Mouse (Mus musculus) embryonic facial prominence, embryonic 10.5 days (tissue): ENCODE measurements around the gene Slc25a42. TPM values are rescaled to one million over a fixed set of nuclear protein-coding genes. Genes with fewer than 3 reads are reported as not detected.
A peak's percentile ranks its signal among the peaks of the same experiment; 100 is the strongest.

Experiments used
- DNase-seq: peaks from one replicate; pipeline ENCODE4 v3.0.0-alpha.2; 2017; ENCODE audit warnings: low spot score
- H3K27ac ChIP-seq: fragments of 300-500 bp; sonication (generic); replicated peaks from 2 replicates; pipeline ENCODE4 v1.5.1; 2016; ENCODE audit warnings: mild to moderate bottlenecking
- H3K27me3 ChIP-seq: fragments of 300-500 bp; sonication (generic); replicated peaks from 2 replicates; pipeline ENCODE4 v1.6.1; 2016; ENCODE audit warnings: low read depth, mild to moderate bottlenecking; ENCODE audit not compliant: poor library complexity, severe bottlenecking
- H3K36me3 ChIP-seq: fragments of 300-500 bp; sonication (generic); replicated peaks from 2 replicates; pipeline ENCODE4 v1.6.1; 2016; ENCODE audit warnings: mild to moderate bottlenecking, moderate library complexity
- H3K4me1 ChIP-seq: fragments of 300-500 bp; sonication (generic); 2 replicates; pipeline ENCODE4 v1.6.1; 2016
- H3K4me3 ChIP-seq: fragments of 300-500 bp; sonication (generic); 2 replicates; pipeline ENCODE4 v1.5.1; 2016; ENCODE audit warnings: mild to moderate bottlenecking, moderate library complexity
- H3K9me3 ChIP-seq: fragments of 300-500 bp; sonication (generic); 2 replicates; pipeline ENCODE4 v1.6.1; 2016; ENCODE audit warnings: mild to moderate bottlenecking
- WGBS: fragments of 180-500 bp; shearing (Covaris S2); methylation state at CpG from one replicate; pipeline ENCODE4 v1.1.7; 2016; 5-methylcytosine and 5-hydroxymethylcytosine counted together
- polyA plus RNA-seq: library from polyadenylated mRNA; unstranded; fragments of >200 nt; fragmentation: Nextera tagmentation; extraction: Ambion mirVana; gene quantifications from 2 replicates; pipeline ENCODE4 v1.2.1, GENCODE M21; 2016

The Slc25a42 gene
- polyA plus RNA-seq, 1 experiment from 2014 or later = 2.6 TPM

DNA sequence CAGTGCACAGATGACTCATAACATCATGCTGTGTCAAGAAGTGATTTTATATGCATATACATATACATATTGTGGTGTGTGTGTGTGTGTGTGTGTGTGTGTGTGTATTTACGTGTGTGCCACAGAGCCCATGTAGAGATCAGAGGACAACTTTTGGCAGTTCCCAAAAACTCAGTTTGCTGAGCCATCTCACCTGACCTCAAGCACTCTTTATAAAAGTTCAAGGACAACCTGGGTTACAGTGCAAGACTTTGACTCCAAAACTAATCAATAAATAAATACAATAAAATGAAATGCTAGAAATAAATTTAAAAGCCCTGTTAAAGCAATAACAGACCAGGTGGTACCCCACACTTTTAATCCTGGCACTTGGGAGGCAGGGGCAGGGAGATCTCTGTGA lies 830 bp downstream of the Slc25a42 start:
- H3K27me3 ChIP-seq = peaks cover 21% of the 10 kb centered on the region
- H3K4me3 ChIP-seq = peak overlapping the region; percentile 73
- peaks cover 30% of the 10 kb centered on the region for H3K4me1 ChIP-seq
- WGBS = 82% methylated on average over 1 of the region's 1 CpGs
- H3K27ac ChIP-seq = no peak overlapping the region
- H3K9me3 ChIP-seq = no peaks in the 10 kb centered on the region
- no peaks in the 10 kb centered on the region for H3K36me3 ChIP-seq
- DNase-seq = no peak

DNA sequence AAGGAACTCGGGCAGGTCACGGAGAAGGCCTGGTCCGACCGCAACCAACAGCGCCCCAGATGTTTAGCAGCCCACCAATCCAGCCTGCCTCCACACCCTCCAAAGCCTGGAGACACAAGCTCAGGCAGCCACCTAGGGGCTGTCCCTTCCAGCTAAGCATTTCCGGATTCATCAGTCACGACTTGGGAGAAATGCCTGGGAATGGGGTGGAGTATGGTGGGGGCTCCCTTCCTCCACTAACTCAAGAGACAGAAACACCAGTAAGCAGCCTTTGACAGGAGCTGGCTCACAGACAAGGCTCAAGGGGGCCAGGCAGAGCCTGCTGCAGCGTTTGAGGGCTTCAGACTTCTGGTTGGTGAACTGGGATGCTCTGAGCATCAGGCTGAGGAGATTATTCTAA lies 1.6 kb downstream of the Slc25a42 start:
- Histone ChIP-seq H3K4me3 (peak overlapping the region; percentile 16; the same call in 1 of the 2 replicates), H3K36me3 (no peaks in the 10 kb centered on the region), H3K27ac (no peak overlapping the region), H3K9me3 (no peaks in the 10 kb centered on the region), H3K4me1 (peaks cover 30% of the 10 kb centered on the region), H3K27me3 (peaks cover 21% of the 10 kb centered on the region)
- WGBS = 26% methylated on average over 8 of the region's 8 CpGs
- DNase-seq = no peak

DNA sequence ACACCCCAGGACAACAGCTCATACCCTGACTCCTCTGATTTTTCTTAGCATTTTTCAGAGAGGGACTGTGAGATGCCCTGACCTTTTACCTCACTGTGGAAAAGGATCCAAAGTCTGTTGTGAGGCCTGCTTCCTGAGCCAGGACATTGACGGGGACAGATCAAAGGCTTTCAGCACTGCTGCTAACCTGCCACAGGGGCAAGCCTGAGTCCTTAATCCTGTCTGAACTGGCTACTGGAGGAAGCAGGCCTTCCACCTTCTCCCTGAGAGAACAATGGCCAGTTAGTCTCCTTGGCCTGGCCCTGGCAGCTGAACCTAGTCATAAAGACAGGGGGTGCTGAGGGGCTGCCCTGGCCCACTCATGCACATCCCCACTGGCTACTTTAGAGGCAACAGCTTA lies 4.0 kb downstream of the Slc25a42 start:
- H3K4me3 ChIP-seq = no peak overlapping the region
- WGBS = 31% methylated on average over 1 of the region's 1 CpGs
- no peak for DNase-seq
- H3K27me3 ChIP-seq = peaks cover 21% of the 10 kb centered on the region
- no peaks in the 10 kb centered on the region for H3K9me3 ChIP-seq
- peaks cover 27% of the 10 kb centered on the region for H3K4me1 ChIP-seq
- H3K36me3 ChIP-seq = no peaks in the 10 kb centered on the region
- H3K27ac ChIP-seq = 0 out of 2 replicates have a peak overlapping the region, but pooled peaks have one; percentile 24

DNA sequence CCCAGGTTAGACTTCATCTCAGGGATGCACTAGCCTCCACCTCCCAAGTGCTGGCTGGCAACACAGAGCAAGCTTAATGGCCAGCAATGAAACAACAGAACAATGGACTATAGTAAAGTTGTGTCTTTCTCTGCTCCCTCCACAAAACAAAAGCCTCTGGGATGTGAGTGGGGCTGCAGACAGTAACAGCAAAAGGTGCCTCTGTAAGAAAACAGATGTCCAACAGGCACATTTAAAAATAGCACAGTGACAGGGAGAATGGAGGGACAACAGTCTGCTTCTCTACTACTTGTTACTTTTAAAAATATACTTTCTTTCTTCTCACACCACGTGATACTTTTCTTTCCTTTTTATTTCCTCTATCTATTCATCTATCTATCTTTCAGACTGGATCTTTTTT lies 7.3 kb downstream of the Slc25a42 start:
- Histone ChIP-seq H3K9me3 (no peaks in the 10 kb centered on the region), H3K27me3 (peaks cover 1% of the 10 kb centered on the region), H3K4me1 (peaks cover 7% of the 10 kb centered on the region; the same call in 1 of the 2 replicates), H3K27ac (no peak overlapping the region), H3K36me3 (no peaks in the 10 kb centered on the region), H3K4me3 (no peak overlapping the region)
- 73% methylated on average over 1 of the region's 1 CpGs for WGBS
- no peak for DNase-seq

DNA sequence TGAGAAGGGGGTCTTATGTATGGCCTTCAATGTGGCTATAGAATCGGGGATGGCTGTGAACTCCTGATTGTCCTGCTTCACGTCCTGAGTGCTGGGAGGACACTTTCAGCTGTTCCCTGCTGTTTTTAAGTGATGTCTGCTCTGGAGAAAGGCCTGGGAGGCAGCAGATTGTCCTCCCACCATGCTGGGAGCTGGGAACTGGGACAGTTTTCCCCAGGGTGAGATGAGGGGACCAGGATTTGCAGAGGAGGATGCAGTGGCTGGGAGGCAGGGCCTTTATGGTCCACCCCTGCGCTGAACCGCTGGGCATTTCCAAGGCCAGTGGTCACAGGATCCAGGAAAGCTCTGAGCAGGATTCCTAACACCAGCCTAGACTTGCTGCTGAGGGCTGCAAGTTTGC lies 9.0 kb downstream of the Slc25a42 start:
- Histone ChIP-seq H3K27ac (no peak overlapping the region), H3K4me3 (no peak overlapping the region), H3K36me3 (no peaks in the 10 kb centered on the region), H3K4me1 (peaks cover 3% of the 10 kb centered on the region; the same call in 1 of the 2 replicates), H3K9me3 (no peaks in the 10 kb centered on the region), H3K27me3 (no peaks in the 10 kb centered on the region)
- DNase-seq = no peak
- WGBS = 70% methylated on average over 4 of the region's 4 CpGs

DNA sequence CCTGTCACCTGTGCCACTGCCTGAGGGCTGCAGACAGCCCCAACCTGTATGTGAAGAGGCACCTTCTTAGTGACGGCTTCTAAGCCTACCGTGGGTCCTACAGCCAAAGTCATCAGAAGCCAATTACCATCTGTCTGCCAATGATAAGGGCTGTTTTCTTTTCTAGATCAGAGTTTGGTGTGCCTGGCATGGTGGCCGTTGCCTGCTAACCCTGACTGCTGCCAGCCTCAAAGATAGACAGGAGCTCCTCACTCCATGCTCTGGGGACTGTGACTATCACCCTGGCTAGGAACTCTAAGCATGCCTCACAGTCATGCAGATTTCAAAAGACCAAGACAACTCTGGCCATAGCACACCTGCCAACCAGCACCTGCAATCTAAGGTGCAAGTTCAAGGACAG lies 10.7 kb downstream of the Slc25a42 start:
- 85% methylated on average over 3 of the region's 3 CpGs for WGBS
- no peaks in the 10 kb centered on the region for H3K36me3 ChIP-seq
- no peak overlapping the region for H3K27ac ChIP-seq
- DNase-seq = no peak
- H3K9me3 ChIP-seq = no peaks in the 10 kb centered on the region
- no peaks in the 10 kb centered on the region for H3K27me3 ChIP-seq
- no peak overlapping the region for H3K4me3 ChIP-seq
- peaks cover 4% of the 10 kb centered on the region; the same call in 1 of the 2 replicates for H3K4me1 ChIP-seq

DNA sequence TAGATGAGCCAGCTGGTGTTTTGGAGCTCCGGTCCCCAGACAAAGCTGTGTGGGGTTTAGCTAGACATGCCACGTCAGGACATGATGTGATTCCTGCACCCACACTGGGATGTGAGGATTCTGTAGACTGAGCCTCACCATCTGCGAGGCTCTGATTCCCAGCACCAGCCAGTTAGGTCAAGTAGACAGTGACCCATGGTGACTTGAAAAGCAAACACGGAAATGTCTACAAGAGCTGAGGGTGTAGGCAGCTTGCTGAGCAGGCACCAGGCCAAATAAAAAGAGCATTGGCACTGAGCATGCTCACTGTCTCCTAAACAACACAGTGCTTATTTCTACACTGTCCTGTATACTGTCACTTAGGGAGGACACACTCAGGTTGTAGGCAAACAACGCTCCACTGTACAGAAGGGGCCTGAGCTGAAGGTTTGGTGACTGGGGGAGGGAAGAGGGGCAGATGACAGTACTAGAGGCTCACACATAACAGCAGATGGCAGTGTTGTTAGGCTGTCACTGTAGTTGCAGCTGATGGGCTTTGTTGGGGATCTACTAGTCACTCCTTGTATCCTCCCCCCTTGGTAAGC lies 11.9 kb downstream of the Slc25a42 start:
- no peaks in the 10 kb centered on the region for H3K36me3 ChIP-seq
- H3K4me3 ChIP-seq = no peak overlapping the region
- no peaks in the 10 kb centered on the region for H3K27me3 ChIP-seq
- no peaks in the 10 kb centered on the region for H3K9me3 ChIP-seq
- 80% methylated on average over 5 of the region's 5 CpGs for WGBS
- no peak for DNase-seq
- H3K27ac ChIP-seq = no peak overlapping the region
- peaks cover 4% of the 10 kb centered on the region; the same call in 1 of the 2 replicates for H3K4me1 ChIP-seq

DNA sequence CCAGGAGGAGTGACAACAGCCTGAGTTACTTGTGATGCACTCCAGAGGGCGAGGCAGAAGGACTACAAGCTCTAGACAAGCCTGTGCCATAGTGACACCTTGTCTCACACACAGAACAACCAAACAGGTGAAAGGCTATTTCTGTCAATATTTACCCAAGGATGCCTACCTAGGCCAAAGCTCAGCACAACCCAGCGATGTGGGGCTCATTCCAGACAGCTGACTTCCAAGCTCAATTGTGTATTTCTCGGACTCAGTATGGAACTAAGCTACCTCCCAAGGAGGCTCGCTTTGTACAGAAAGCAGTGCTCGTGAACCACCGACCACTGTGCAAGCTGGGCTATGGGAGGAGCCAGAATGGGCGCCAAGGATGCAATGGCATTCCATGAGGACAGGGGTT lies 14.5 kb downstream of the Slc25a42 start:
- Histone ChIP-seq H3K36me3 (no peaks in the 10 kb centered on the region), H3K4me3 (no peak overlapping the region)
- WGBS = 62% methylated on average over 7 of the region's 7 CpGs

DNA sequence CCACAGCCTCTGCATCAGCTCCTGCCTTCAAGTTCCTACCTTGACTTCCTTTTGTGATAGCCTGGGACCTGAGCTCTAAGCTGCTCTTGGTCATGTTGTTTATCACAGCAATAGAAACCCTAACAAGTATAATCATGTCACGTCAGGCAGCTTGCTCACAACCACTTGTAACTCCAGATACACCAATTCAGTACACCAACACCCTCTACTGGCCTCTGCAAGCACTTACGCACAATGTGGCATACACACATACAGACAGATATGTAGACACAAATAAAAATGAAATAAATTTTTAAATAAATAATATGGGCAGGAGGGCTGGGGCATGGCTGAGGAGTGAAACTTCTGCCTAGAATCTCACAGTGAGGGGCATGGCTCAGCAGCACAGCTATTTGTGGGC lies 16.3 kb downstream of the Slc25a42 start:
- Histone ChIP-seq H3K27ac (no peak overlapping the region), H3K27me3 (no peaks in the 10 kb centered on the region), H3K36me3 (no peaks in the 10 kb centered on the region), H3K4me1 (peaks cover 27% of the 10 kb centered on the region), H3K4me3 (no peak overlapping the region), H3K9me3 (no peaks in the 10 kb centered on the region)
- WGBS = 73% methylated on average over 2 of the region's 2 CpGs
- DNase-seq = no peak

More for the DNA sequence above, 14.5 kb downstream of the Slc25a42 start:
- H3K27me3 ChIP-seq = no peaks in the 10 kb centered on the region
- H3K27ac ChIP-seq = no peak overlapping the region
- DNase-seq = no peak
- H3K4me1 ChIP-seq = peaks cover 14% of the 10 kb centered on the region
- no peaks in the 10 kb centered on the region for H3K9me3 ChIP-seq

DNA sequence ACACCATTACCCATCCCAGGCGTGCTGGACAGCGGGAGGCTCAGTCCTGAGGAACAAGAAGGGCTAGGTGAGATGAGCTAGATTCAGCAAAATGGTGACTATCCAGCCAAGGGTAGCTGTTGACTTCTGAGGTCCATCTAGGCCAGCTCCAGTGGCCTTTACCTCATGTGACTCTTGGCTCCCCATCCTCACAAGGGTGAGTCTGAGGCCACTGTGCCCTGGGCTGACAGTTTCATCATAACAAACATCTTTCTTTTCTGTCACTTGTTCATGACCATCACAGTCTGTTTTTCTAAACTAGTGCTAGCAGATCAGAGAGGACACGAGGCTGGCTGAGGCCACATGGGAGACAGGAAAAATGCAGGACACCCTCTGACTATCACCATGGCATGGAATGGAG lies 17.9 kb downstream of the Slc25a42 start:
- Histone ChIP-seq H3K27me3 (no peaks in the 10 kb centered on the region), H3K4me3 (no peak overlapping the region), H3K27ac (no peak overlapping the region), H3K9me3 (no peaks in the 10 kb centered on the region), H3K4me1 (peaks cover 41% of the 10 kb centered on the region), H3K36me3 (no peaks in the 10 kb centered on the region)
- DNase-seq = no peak
- WGBS = 82% methylated on average over 3 of the region's 3 CpGs

DNA sequence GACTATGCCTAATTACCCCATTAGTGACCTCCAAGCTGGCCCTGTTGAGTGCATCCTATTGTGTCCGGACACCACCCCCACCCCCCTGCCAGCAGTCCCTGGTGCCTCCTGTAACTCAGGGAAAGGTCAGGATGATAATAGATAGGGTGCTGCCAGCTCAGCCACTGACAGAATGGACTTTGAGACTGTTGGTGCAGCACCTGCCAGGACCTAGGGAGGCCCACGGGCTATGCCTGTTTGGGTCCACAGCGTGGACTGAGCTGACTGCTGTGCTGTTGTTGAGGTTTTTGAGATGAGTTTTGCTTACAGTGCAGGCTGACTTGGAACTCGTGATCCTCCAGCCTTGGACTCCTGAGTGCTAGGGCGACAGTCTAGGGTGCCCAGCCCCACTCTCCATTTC lies 18.9 kb downstream of the Slc25a42 start:
- H3K4me1 ChIP-seq = peaks cover 41% of the 10 kb centered on the region
- H3K27me3 ChIP-seq = no peaks in the 10 kb centered on the region
- H3K27ac ChIP-seq = no peak overlapping the region
- H3K36me3 ChIP-seq = no peaks in the 10 kb centered on the region
- DNase-seq = no peak
- 70% methylated on average over 5 of the region's 5 CpGs for WGBS
- H3K4me3 ChIP-seq = no peak overlapping the region
- H3K9me3 ChIP-seq = no peaks in the 10 kb centered on the region

DNA sequence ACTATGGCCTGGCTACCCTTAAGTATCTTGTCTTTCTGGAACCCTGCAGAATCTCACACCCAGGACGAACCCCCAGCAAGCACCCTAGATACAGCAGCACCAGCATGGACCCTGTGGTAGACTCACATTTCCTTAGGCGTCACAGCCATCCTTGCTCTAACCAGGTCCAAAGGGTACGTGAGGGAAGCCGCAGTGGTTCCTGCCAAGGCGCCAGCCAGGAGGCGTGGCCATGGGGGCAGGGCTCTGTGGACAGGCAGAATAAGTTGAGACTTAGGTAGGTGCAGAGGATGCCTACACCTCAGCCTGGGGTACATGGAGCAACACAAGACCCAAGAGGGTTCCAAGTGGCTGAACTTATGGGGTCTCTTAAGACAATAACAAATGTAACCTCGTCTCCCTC lies 23.4 kb downstream of the Slc25a42 start:
- Histone ChIP-seq H3K4me3 (no peak overlapping the region), H3K4me1 (peaks cover 37% of the 10 kb centered on the region), H3K36me3 (peaks cover 1% of the 10 kb centered on the region; the same call in 1 of the 2 replicates), H3K27ac (no peak overlapping the region), H3K9me3 (no peaks in the 10 kb centered on the region), H3K27me3 (no peaks in the 10 kb centered on the region)
- DNase-seq = no peak
- WGBS = 70% methylated on average over 7 of the region's 7 CpGs

DNA sequence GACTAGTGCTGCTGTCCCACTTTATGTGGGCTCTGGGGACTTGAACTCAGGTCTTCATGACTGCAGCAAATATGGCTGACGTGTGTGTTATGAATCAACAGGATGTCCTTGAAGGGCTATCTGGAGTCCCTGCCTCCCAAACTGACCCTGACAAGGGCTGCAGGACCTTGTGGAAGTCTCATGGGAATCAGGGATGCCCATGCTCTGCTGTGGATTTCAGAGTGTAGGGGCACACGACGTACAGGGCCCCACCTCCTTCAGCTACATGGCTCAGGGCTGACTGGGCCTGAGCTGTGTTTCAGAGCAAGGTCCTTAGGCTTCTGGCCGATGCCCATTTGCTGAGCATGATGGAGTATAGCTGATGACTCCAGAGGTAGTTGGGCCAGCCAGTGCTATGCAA lies 28.9 kb downstream of the Slc25a42 start:
- Histone ChIP-seq H3K9me3 (no peaks in the 10 kb centered on the region), H3K4me3 (no peak overlapping the region), H3K27me3 (no peaks in the 10 kb centered on the region), H3K27ac (no peak overlapping the region), H3K36me3 (peaks cover 47% of the 10 kb centered on the region), H3K4me1 (0 out of 2 replicates have a peak, but pooled peaks cover 5% of the 10 kb centered on the region)
- DNase-seq = no peak
- WGBS = 88% methylated on average over 4 of the region's 4 CpGs
